Mouse (Mus musculus): ENCODE data around the gene Osbpl8. TPM values are rescaled to one million over a fixed set of nuclear protein-coding genes. Genes with fewer than 3 reads are reported as not detected.

Gene Osbpl8
- polyA plus RNA-seq (2014; fragmentation: Nextera tagmentation; extraction: Ambion mirVana), result 11.7 and 11.8 TPM in 2 replicates

DNA sequence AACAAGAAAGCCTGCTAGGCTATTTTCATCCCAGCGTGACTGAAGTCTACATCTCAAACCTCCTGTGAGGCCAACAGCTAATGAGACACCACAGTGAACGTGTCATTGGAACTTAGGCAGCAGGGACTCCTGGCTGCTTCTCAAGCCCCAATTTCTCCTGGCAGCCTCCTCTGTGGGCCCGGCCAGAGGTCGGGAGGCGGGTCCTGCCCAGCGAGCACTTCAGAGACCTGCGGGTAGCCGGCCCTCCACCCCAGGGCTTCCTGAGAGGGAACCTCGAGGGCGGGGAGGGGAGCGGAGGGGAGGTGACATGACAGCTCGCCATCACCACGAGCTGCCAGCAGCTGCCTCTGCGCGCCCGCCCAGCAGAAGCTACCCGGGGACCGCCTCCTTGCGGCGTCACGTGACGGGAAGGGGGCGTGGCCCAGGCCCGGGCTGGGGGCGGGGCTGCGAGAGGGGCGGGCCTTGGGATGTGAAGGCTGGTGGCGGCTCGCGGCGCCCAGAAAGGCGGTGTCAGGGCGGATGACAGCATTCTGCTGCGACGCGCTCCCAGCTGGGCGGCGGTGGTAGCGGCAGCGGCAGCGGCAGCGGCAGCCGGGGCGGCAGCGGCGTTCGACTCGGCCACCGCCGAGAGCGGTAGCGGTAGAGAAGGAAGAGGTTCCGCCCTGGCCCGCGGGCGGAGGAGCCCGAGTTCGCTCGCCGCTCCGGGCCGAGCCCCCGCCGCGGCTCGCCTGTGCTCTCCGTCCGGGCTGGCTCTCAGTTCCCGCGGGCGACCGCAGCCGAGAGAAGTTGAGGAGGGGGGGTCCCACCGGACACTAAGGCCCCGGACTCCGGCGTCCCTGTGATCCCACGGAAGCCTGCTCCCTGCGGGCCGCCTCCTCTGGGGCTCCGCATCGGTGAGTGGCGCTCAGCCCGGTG, at the start of gene Osbpl8:
TSS of gene Osbpl8 (plus strand) at position 449 of the 915 bp plus-strand sequence.
- Histone ChIP-seq H3K27me3 (ENCODE audit: control insufficient read depth, insufficient read depth, low read length) (no peaks in the 10 kb centered on the region), H3K4me3 (ENCODE audit: low read depth, low read length) (peak within 1 kb of the TSS; percentile 80), H3K4me1 (ENCODE audit: control insufficient read depth, insufficient read depth, low read length) (no peaks in the 10 kb centered on the region), H3K9ac (ENCODE audit: low read length) (peak within 1 kb of the TSS; percentile 90), H3K27ac (ENCODE audit: low read depth, low read length) (peak within 1 kb of the TSS; percentile 85), H3K36me3 (ENCODE audit: control insufficient read depth, insufficient read depth, low read length) (no peaks in the 10 kb centered on the region), H3K9me3 (ENCODE audit: control insufficient read depth, low read length) (no peaks in the 10 kb centered on the region), H3K4me2 (ENCODE audit: low read depth) (peak within 1 kb of the TSS; percentile 85)
- ATAC-seq (ENCODE audit: insufficient read depth, low FRiP score, low TSS enrichment) (peak; percentile 92), DNase-seq (ENCODE audit: low spot score) (peak; percentile 98)
- WGBS, result under 1% methylated on average over 59 of the region's 84 CpGs

DNA sequence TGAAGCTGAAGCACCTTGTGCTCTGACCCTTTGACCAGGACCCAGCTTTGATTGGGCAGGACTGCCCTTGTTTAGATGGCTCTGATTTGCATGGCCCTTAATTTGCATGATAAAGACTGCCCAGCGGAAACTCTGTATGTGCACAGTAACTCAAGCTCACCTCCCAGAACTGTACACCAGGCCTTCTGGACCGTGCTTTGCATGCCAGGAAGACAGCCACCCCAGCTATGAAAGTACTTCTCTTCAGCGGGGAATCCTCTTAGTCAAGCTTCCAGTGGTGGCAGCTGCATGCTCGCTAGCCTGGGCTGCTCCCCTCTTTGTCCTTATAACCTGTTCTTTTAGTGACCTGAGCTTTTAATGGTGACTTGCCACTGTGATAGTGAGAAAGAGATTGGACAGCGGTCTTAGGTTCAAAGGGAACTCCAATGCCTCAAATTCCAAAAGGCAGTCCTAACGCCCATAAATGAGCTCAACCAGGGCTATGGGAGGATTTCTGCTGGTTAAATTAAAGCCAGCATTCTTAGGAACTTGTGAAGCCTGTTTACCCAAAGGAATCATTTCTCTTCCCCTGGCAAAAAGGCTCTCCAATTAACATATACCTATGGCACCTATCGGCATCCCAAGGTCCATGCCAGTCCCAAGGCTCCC, 47.2 kb upstream of the Osbpl8 start:
- ATAC-seq (ENCODE audit: insufficient read depth, low FRiP score, low TSS enrichment) (peak; percentile 60; the same call in 1 of the 2 replicates), DNase-seq (ENCODE audit: low spot score) (no peak)
- H3K4me3 ChIP-seq (ENCODE audit: low read depth, low read length), result no peak overlapping the region
- H3K36me3 ChIP-seq (ENCODE audit: control insufficient read depth, insufficient read depth, low read length), result no peaks in the 10 kb centered on the region
- H3K27ac ChIP-seq (ENCODE audit: low read depth, low read length), result no peak overlapping the region
- 47% methylated on average over 7 of the region's 7 CpGs for WGBS
- H3K9me3 ChIP-seq (ENCODE audit: control insufficient read depth, low read length), result no peaks in the 10 kb centered on the region
- H3K4me1 ChIP-seq (ENCODE audit: control insufficient read depth, insufficient read depth, low read length), result no peaks in the 10 kb centered on the region
- H3K9ac ChIP-seq (ENCODE audit: low read length), result no peak overlapping the region
- no peak overlapping the region; the same call in 1 of the 2 replicates for H3K4me2 ChIP-seq (ENCODE audit: low read depth)
- H3K27me3 ChIP-seq (ENCODE audit: control insufficient read depth, insufficient read depth, low read length), result no peaks in the 10 kb centered on the region

DNA sequence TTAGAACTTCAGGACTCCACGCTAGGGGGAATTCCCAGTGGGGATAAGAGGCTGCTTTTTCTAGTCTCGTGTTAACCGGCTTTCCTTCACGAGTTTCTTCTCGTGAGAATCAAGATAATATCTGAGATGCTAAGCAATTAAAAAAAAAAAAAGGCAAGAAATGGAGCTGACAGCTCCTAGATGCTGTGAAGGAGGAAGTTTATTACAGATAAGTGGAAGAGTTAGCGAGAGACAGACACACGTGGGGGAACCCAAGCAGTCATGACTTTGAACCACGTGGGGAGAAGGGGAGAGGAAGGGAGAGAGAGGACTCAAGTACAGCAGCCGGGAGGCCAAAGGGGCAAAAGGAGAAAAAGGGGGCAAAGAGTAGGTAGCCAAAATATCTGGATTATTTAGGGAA, 46.3 kb upstream of the Osbpl8 start:
- ATAC-seq (ENCODE audit: insufficient read depth, low FRiP score, low TSS enrichment) (no peak), DNase-seq (ENCODE audit: low spot score) (no peak)
- no peak overlapping the region for H3K4me2 ChIP-seq (ENCODE audit: low read depth)
- no peaks in the 10 kb centered on the region for H3K4me1 ChIP-seq (ENCODE audit: control insufficient read depth, insufficient read depth, low read length)
- no peaks in the 10 kb centered on the region for H3K27me3 ChIP-seq (ENCODE audit: control insufficient read depth, insufficient read depth, low read length)
- H3K36me3 ChIP-seq (ENCODE audit: control insufficient read depth, insufficient read depth, low read length), result no peaks in the 10 kb centered on the region
- WGBS, result 87% methylated on average over 9 of the region's 9 CpGs
- no peak overlapping the region for H3K9ac ChIP-seq (ENCODE audit: low read length)
- no peak overlapping the region for H3K4me3 ChIP-seq (ENCODE audit: low read depth, low read length)
- no peak overlapping the region for H3K27ac ChIP-seq (ENCODE audit: low read depth, low read length)
- H3K9me3 ChIP-seq (ENCODE audit: control insufficient read depth, low read length), result no peaks in the 10 kb centered on the region

GRCm38 (mm10) chr10:111118991-111119650, 45.4 kb upstream of the Osbpl8 start:
- Histone ChIP-seq H3K36me3 (ENCODE audit: control insufficient read depth, insufficient read depth, low read length) (no peaks in the 10 kb centered on the region), H3K4me2 (ENCODE audit: low read depth) (no peak overlapping the region), H3K9ac (ENCODE audit: low read length) (no peak overlapping the region), H3K27ac (ENCODE audit: low read depth, low read length) (no peak overlapping the region), H3K27me3 (ENCODE audit: control insufficient read depth, insufficient read depth, low read length) (no peaks in the 10 kb centered on the region), H3K4me1 (ENCODE audit: control insufficient read depth, insufficient read depth, low read length) (no peaks in the 10 kb centered on the region), H3K4me3 (ENCODE audit: low read depth, low read length) (no peak overlapping the region), H3K9me3 (ENCODE audit: control insufficient read depth, low read length) (no peaks in the 10 kb centered on the region)
- 82% methylated on average over 3 of the region's 3 CpGs for WGBS
- DNase-seq (ENCODE audit: low spot score) (no peak), ATAC-seq (ENCODE audit: insufficient read depth, low FRiP score, low TSS enrichment) (no peak)

DNA sequence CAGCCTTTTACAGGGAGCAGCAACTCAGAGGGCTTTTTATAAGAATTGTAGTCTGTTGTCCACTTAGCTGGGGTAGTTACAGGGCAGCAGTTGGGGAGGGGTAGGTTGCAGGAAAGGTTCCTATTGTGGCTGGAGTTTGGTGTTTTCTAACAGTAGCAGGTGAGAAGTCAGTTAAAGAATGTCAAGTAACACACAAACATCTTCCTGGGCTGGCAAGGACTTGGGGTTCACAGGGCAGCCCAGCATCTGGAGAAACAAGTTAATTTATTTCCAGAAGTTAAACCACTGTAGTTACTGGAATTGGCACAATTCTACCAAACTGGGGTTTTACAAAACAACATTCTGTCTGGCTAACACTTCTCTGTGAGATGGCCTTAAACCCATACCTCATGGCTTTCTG, 44.8 kb upstream of the Osbpl8 start:
- DNase-seq (ENCODE audit: low spot score), result no peak
- no peak for ATAC-seq (ENCODE audit: insufficient read depth, low FRiP score, low TSS enrichment)

GRCm38 (mm10) chr10:111122864-111123398, 41.6 kb upstream of the Osbpl8 start:
- DNase-seq (ENCODE audit: low spot score), result no peak
- Histone ChIP-seq H3K4me2 (ENCODE audit: low read depth) (no peak overlapping the region), H3K4me1 (ENCODE audit: control insufficient read depth, insufficient read depth, low read length) (no peaks in the 10 kb centered on the region), H3K4me3 (ENCODE audit: low read depth, low read length) (no peak overlapping the region), H3K36me3 (ENCODE audit: control insufficient read depth, insufficient read depth, low read length) (no peaks in the 10 kb centered on the region), H3K9ac (ENCODE audit: low read length) (no peak overlapping the region), H3K27me3 (ENCODE audit: control insufficient read depth, insufficient read depth, low read length) (no peaks in the 10 kb centered on the region), H3K27ac (ENCODE audit: low read depth, low read length) (no peak overlapping the region), H3K9me3 (ENCODE audit: control insufficient read depth, low read length) (no peaks in the 10 kb centered on the region)
- no peak for ATAC-seq (ENCODE audit: insufficient read depth, low FRiP score, low TSS enrichment)
- 79% methylated on average over 10 of the region's 10 CpGs for WGBS

More for the DNA sequence above, 44.8 kb upstream of the Osbpl8 start:
- no peak overlapping the region for H3K27ac ChIP-seq (ENCODE audit: low read depth, low read length)
- no peaks in the 10 kb centered on the region for H3K36me3 ChIP-seq (ENCODE audit: control insufficient read depth, insufficient read depth, low read length)
- no peaks in the 10 kb centered on the region for H3K4me1 ChIP-seq (ENCODE audit: control insufficient read depth, insufficient read depth, low read length)
- H3K4me2 ChIP-seq (ENCODE audit: low read depth), result no peak overlapping the region
- no peaks in the 10 kb centered on the region for H3K9me3 ChIP-seq (ENCODE audit: control insufficient read depth, low read length)
- H3K27me3 ChIP-seq (ENCODE audit: control insufficient read depth, insufficient read depth, low read length), result no peaks in the 10 kb centered on the region
- H3K9ac ChIP-seq (ENCODE audit: low read length), result no peak overlapping the region
- H3K4me3 ChIP-seq (ENCODE audit: low read depth, low read length), result no peak overlapping the region

DNA sequence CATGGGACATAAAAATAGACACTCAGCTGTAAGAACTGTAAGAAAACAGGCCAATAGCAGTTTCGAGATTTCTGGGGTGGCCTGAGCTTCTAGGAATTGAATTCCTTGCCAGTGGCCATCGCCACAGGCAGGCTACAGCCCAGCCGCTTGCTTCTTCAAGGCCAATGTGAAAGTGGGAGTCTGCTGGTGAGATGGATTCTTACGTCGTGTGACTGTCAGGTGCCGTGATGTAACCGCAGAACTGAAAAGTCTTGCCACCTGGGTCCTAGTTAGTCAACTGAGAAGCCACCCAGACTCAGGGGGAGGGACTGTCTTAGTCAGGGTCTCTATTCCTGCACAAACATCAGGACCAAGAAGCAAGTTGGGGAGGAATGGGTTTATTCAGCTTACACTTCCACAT, 40.4 kb upstream of the Osbpl8 start:
- H3K36me3 ChIP-seq (ENCODE audit: control insufficient read depth, insufficient read depth, low read length), result no peaks in the 10 kb centered on the region
- H3K9ac ChIP-seq (ENCODE audit: low read length), result no peak overlapping the region
- no peak overlapping the region for H3K4me2 ChIP-seq (ENCODE audit: low read depth)
- H3K9me3 ChIP-seq (ENCODE audit: control insufficient read depth, low read length), result no peaks in the 10 kb centered on the region
- ATAC-seq (ENCODE audit: insufficient read depth, low FRiP score, low TSS enrichment) (no peak), DNase-seq (ENCODE audit: low spot score) (no peak)
- WGBS, result 90% methylated on average over 7 of the region's 7 CpGs
- no peak overlapping the region for H3K27ac ChIP-seq (ENCODE audit: low read depth, low read length)
- H3K27me3 ChIP-seq (ENCODE audit: control insufficient read depth, insufficient read depth, low read length), result no peaks in the 10 kb centered on the region
- no peak overlapping the region for H3K4me3 ChIP-seq (ENCODE audit: low read depth, low read length)
- no peaks in the 10 kb centered on the region for H3K4me1 ChIP-seq (ENCODE audit: control insufficient read depth, insufficient read depth, low read length)

DNA sequence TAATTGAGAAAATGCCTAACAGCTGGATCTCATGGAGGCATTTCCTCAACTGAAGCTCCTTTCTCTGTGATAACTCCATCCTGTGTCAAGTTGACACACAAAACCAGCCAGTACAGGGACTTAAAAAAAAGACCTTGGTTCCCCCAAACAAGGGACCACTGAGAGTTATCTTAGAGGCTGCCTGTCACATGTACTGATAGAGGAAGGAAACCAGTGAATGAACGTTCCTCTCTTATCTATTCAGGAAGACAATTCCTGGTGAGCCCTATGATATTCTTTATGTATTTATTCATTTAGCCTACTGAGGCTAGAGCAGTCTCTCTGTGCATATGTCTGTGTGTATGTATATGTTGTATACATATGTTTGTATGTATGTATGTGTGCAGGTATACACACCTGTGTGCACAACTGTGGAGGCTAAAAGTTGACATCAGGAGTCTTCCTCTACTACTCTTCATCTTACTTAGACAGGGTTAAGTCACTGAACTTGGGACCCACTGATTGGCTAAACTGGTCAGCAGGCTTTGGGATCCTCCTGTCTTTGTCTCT, 39.7 kb upstream of the Osbpl8 start:
- Histone ChIP-seq H3K4me1 (ENCODE audit: control insufficient read depth, insufficient read depth, low read length) (no peaks in the 10 kb centered on the region), H3K4me2 (ENCODE audit: low read depth) (no peak overlapping the region), H3K36me3 (ENCODE audit: control insufficient read depth, insufficient read depth, low read length) (no peaks in the 10 kb centered on the region), H3K27me3 (ENCODE audit: control insufficient read depth, insufficient read depth, low read length) (no peaks in the 10 kb centered on the region), H3K9me3 (ENCODE audit: control insufficient read depth, low read length) (no peaks in the 10 kb centered on the region), H3K9ac (ENCODE audit: low read length) (no peak overlapping the region), H3K27ac (ENCODE audit: low read depth, low read length) (no peak overlapping the region), H3K4me3 (ENCODE audit: low read depth, low read length) (no peak overlapping the region)
- WGBS, result 70% methylated on average over 1 of the region's 1 CpGs
- no peak for DNase-seq (ENCODE audit: low spot score)
- no peak for ATAC-seq (ENCODE audit: insufficient read depth, low FRiP score, low TSS enrichment)

All from neural tube, embryonic 11.5 days (tissue).